Mouse (Mus musculus): ENCODE data around the gene Ccdc8.

Ccdc8 gene

DNA sequence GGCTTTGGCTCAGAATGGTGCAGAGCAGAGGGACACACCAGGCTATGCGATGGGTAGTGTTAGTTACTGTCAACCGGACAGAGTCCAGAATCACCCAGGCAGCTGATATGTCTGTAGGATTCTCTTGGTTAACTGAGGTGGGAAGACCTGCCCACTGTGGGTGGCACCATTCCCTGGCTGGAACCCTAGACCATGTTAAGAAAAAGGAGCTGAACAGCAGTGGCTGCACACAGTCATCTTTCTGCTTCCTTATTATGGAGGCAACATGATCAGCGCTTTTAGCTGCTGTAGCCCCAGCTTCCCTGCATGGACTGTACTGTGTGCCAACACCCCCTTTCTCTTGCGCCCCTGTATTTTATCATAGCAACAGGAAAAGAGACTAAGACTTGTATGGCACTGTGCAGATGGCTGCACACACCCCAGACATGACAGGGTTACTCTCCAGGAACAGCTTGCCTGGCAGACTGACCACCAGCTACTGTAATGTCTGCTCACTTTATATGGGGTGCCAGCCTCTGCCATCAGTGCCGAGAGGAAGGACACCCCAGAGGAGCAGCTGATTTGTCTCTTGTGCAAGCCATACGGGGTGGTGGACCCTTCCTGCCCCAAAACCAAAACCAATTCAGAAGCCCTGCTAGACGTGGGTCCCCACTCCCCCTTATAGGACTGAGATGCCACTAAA is 19.5 kb downstream of the Ccdc8 start:
- DNase-seq (ENCODE audit: low read depth), result no peak

DNA sequence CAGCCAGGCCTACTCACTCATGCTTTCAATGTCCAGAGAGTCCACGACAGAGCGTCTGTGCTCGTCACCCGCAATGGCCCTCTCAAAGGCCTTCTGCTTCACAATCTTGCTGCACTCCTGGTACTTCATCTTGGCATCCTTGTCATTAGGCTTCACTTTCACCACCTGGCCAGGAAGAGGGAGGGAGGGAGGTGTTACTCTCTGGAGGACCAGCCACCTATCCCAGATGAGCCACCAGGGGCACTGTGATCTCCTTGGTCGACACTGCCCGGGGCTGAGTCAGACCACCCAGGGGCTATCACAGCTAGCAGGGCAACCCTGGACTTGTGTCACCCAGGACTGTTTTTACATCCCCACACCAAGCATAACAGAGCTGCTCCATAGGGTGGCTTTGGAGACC is 22.9 kb downstream of the Ccdc8 start:
- no peak for DNase-seq (ENCODE audit: low read depth)

DNA sequence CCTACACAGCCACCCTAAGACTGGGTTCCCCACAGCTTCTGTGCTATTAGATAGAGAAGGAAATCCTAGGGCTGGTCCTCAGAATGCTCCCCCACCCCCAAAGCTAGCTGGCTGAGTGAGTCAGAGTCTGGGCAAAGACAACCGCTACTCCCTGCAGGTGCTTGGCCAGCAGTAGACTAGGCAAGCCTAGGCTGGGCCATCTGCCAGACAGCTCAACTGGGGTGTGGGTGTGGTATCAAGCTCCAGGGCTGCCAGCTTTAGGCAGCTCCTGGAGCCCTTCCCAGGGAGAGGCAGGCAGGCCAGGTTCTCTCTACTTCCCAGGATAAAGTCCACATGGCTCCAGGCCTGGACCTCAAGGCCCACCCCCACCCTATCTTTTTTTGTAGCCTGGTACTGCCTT is 24.5 kb downstream of the Ccdc8 start:
- no peak for DNase-seq (ENCODE audit: low read depth)

DNA sequence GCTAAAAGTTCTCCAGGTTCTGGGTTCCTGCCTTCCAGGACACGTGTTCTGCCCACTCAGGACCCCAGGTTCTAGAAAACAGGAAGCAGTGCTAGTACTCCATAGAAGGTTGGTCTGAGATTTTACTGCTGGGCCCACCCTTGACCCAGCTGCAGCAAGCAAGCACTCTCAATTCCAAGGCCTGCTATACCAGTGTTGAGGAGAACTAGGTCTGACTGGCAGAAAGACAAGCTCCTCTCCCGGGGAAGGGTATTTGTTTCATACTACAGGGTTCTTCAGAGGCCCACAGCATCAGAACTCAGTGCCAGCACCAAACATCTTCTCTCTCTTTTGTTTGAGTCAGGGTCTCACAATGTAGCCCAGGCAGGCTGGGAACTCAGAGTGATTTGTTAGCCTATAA is 25.4 kb downstream of the Ccdc8 start:
- no peak for DNase-seq (ENCODE audit: low read depth)

DNA sequence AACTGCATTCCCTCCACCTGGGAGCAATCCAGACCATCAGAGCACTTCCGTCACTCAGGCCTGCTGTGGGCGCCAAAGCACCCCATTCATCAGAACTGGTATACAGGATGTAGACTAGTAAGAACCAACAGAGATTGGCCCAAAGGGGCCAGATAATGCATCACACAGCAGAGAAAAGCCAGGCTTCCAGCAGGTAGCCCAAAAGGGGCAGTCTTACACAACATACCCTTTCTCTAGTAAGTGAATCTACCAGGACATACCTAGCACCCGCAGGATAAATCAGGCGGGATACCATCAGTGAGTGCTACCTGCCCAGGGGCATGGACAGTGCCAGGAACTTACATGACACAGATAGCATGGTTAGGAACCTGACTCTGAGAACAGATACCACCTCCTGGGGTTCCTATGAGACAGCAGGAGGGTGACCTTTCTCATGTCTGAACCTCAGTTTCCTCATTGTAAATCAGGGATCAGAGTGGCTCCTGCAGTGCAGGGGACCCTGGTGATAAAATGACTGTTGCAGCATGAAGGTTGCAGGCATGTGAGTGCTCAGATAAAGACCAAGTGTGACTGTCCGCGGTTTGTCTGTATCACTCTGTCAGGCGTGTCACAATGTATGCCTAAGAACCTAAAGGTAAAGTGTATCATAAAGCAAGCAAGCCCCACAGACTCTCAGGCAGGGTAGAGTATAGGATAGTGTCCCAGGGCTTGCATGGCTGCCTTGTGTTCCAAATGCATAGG is 27.1 kb downstream of the Ccdc8 start:
- DNase-seq (ENCODE audit: low read depth), result no peak

DNA sequence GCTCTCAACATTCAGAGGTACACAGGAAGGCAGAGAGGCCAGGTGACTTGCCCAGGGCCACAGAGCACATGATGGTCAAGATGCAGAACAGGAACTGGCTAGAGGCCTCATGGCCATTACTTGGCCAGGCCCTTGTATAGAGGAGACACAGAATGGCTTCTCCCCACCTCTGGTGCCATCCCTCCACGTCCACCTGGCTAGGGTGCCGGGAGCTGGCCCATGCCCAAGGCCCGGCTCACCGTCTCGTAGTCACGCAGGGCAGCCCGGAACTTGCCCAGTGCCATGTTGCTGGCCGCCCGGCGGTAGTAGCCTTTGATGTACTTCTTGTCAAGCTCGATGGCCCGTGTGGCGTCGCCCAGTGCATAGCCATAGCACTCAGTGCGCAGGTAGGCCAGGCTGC is 29.7 kb downstream of the Ccdc8 start:
- DNase-seq (ENCODE audit: low read depth), result no peak

DNA sequence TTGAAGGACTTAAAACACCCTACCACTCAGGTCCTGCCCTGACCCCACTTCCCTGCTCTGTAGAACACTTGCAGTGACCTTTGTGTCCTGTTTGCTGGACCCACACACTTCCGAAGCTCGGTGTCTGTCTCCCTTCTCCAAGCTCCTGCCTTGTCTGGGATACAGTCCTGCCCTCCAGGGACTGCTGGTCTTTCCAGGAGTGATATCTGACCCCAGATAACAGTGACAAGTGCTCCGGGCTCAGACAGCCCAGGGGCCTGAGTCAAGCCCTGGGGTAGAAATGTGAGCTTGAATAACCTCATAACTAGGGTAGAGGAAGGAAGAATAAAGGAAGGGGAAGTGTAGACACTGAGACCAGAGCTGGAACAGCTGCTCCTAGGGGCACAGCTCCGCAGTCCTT is 31.2 kb downstream of the Ccdc8 start:
- DNase-seq (ENCODE audit: low read depth), result no peak

DNA sequence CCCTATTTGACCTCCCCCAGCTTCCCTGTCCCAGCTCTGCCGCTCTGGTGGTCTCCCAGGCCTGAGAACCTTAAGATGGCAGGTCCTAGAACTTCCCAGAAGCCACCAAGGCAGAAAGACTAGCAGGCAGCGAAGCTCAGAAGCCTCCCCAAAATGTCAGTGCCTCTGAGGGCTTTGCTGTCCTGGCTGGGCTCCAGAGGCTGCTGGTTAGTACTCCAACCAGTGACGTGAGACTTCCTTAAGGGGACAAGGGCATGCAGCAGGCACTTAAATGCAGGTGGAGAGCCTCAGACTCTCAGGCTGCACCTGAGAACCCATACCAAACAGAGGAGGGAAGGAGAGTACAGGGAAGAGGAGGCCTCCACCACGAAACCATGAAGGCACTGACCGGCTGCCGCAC is 31.6 kb downstream of the Ccdc8 start:
- no peak for DNase-seq (ENCODE audit: low read depth)

DNA sequence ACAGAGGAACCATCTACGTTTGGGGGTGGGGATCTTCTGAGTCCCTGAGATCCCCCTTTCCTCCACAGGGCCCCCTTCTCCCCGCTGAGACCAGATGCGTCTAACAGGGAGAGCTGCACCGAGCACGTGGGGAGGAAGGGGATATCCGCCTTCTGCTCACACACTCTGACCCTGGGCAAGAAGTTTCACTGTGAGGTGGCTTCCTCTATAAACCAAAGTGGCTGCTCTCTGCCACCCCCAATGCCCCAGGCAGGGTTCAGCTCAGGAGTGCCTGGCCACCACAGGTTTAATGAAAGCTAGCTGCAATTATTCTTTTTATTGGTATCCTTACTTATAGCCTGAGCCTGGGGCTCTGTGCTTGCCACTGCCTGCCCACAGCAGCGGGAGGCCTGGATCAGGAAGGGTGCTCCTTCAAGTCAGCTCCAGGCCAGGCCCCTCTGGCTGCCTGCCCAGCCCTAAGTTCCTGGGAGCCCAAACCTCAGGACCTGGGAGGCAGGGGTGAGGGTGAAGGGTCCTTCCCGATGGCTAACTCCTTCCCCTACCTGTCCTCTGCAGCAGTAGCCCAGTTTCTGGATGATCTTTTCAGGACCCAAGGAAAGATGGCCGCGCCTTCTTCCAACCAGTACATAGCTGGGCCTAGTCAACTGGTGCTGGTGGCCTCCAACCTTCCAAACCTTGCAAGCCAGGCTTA is 32.5 kb downstream of the Ccdc8 start:
- no peak for DNase-seq (ENCODE audit: low read depth)

DNA sequence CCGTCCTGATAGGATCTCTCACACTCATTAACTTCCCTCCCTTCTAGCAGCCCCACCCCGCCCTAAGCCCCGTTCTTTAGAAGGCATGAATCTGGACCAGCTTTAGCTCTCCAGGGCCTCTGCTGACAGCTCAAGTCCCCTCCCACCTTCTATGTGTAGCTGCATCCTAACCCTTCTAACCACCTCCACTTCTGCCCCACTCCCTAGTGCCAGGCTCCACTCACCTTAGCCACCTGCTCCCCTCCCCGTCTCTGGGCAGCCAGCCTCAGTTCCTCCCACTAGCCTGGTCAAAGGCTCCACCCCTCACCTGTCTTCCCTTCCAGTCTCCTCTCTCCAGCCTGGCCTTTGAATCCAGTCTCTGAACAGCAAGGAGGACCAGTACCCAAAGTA is 33.0 kb downstream of the Ccdc8 start:
- no peak for DNase-seq (ENCODE audit: low read depth)

DNA sequence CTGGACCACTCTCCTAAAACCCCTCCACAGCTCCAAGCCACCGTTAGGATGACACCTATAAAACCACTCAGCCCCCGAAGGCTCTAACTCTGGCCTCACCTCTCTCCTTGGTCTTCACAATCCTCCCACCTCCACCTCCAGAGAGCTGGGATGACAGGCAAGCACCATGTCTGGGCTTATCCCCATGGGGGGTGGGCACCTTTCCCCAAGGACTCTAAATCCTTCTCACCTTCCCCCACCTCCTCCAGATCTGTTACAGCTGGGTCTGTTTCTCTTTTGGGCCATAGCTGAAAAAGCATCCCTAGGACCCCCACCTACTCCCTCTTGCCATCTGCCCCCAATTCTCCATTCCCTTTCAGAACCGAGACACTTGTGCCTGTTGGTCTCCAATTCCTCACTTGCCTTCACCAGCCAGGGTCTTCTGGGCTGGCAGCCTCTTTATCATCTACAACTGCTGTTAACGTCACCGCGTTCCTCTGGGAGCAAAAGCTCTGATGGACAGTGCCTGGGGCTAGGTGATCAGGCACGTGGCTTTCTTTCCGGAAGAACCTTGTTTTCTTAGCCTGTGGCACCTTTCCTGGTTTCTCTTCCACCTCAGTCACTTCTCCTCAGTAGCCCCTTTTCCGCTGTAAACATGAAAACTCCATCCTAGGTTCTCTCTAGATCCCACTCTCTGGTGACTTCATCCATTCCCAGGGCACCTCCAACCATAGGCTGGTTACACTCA is 33.6 kb downstream of the Ccdc8 start:
- DNase-seq (ENCODE audit: low read depth), result no peak

DNA sequence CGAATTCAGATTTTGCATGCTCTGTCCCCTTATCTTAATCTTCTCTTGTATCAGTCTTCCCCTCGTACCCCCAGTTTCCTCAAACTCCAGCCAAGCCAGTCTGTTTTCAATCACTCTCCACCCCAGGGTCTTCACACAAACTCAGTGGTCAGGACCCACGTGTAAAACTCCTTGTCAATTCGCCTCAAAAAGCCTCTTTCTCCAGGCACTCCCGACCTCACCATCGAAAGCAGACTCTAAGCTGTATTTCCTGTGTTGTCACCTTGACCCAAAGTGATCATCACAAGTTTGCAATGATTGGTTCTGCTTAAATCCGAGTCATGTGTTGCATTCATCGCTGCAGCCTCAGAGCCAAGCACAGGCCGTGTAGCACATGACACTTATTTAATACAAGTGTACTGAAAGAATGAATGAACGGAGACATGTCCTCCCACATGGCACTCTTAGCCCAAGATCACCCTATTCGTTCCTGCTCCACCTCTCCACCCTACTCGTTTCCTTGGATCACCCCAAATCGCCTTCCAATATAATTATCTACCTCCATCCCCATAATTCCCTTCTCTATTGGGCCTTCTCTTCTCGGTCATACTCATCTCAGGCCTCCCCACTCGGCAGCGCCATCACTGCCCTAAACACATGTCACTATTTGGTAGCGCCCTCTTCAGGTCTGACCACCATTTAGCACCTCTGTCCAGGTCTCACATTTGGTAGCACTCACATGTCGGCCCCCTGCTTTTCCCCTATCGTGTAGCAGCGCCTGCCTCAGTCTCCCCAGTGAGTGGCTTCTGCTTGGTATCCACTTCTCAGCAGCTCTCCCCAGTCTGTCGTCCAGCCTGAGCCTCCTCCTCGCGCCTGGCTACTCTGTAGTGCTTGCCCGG is 34.4 kb downstream of the Ccdc8 start:
- peak; percentile 74 for DNase-seq (ENCODE audit: low read depth)

DNA sequence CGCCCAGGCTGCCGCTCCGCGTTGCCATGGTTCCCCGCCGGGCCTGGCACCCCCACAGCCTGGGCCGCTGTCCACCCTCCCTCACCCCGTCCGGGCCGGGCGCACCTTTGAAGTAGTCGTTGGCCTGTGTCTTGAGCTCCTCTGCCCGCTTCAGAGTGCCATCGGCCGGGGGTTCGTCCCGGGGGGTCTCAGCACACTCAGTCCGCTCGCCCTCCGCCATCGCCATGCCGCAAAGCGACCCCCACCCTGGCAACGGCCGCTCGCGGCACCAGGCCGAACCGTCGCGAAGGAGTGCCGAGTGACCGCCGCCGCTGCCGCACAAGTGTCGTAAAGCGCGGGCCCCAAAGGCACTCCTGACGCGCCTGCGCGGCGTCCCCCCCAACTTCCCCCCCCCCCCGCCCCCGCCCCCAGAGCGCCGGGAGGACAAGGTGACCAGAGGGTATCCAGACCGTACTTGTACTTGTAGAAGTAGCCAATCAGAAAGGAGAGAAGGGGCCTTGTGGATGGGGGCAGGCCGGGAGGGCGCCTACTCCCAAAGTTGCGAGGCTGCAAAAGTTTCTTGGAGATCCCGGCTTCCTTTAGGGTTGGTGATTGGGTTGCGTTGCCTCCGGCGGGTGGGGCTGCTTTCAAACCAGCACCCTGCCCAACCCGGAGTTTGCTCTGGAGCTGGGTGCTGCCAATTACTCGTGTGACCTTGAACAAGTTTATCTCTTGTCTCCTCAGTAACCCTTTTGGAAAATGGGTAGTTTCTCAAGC is 35.3 kb downstream of the Ccdc8 start, which contains the start of gene Ppp5c:
Gene Ppp5c (minus strand): TSS at position 337 of the 756 bp plus-strand sequence.
- peak; percentile 69 for DNase-seq (ENCODE audit: low read depth)

DNA sequence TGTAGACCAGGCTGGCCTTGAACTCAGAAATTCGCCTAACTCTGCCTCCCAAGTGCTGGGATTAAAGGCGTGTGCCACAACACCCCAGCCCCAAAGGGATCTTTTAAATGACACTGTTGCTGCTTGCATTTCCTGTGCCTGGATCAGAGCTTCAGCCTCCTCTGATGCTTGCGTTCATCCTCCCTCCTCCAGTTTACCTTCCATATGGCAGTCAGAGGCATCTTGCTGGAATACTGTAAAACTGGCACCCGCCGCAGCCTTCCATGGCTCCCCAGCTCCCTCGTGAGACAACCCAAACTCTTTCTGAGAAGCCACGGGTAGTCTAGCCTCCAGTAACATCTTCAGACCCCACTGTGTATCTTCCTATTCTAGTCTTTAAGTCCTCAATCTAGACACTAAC is 36.4 kb downstream of the Ccdc8 start:
- DNase-seq (ENCODE audit: low read depth), result no peak

DNA sequence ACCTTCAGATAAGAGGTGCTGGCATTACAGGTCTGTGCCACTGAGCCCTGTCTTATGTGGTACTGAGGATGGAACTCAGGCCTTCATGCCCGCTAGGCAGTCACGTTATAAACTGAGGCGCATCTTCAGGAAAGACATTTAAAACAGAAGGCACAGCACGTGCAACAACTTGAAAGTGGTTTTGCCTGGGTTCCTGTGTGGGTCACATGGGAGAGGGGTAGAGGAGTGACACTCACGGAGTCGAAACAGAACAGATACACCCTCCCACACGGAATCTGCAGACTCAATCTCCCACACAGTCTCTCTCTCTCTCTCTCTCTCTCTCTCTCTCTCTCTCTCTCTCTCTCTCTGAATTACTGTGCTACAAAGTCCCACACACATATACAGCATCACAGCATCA is 37.7 kb downstream of the Ccdc8 start:
- DNase-seq (ENCODE audit: low read depth), result no peak

DNA sequence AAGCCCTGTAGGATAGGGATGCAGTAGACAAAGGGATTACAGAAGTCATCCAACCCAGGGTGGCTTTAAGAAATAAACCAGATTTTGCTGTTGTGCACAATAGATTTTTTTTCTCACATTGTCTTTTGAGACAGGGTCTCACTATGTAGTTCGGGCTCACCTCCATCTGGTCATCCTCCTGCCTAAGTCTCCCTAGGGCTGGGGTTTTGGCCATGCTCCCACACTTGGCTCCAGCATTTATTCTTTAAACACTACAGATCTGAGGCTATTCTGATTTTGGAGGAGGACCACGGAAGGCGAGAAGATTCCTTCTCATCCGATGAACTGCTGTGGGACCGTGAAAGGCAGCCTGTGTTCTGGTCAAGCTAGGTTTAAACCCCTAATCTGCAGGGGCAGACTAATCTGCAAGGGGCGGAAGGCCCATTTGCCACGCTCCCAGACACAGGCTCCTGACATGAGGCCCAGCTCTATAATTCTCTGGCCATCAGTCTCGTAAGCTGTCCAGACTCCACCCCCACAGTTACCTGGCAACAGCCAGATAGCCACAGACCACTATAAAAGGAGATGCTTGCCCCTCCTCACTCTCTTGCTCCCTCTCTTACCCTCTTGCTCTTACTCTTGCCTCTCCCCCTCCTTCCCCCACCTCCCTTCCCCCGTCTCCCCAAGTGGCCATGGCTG is 45.6 kb downstream of the Ccdc8 start:
- no peak for DNase-seq (ENCODE audit: low read depth)

DNA sequence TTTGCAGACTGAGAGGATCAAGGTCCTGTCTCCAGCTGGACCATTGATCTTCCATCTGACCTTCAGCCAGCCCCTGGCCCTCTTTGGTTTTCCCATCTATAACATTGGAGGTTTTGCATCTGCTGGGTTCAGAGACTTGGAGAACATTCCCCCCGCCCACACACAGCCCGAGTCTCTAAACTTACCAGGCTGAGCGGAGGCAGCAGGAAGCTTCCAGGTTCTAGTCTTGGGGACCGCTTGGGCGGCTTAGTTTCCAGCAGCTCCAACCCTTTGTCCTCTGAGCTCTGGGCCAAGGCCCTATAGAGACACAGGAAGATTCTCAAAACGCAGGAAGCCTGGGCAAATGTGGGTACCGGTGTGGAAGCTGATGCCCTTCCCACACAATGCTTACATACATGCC is 46.9 kb downstream of the Ccdc8 start:
- no peak for DNase-seq (ENCODE audit: low read depth)

DNA sequence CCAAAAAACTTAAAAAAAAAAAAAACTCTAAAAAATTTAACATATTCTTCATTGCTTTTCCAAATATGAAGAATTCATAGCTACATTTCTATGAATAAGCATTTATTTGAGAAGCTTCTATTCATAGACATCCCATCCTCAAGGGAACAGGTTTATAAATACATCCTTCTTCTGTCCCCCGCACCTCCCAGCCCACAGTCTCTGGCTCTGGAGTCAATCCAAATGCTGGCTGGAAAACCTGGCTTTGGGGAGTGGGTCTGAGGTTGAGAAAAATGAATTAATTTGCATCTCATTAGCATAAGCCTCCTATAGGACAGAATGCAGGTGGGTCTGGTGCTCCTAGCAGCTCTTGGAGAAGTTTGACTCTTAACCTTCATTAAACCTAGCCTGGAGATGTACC is 53.2 kb downstream of the Ccdc8 start:
- DNase-seq (ENCODE audit: low read depth), result no peak

All from c-Kit-positive CD71-negative TER-119-negative erythroid progenitor cells, embryonic 14.5 days (primary cell).